Mouse (Mus musculus) stomach, embryonic 16.5 days (tissue): ENCODE measurements around the gene Satl1. TPM values are rescaled to one million over a fixed set of nuclear protein-coding genes. Genes with fewer than 3 reads are reported as not detected.
"Not testable (repeated sequence)": the region's sequence is repeated elsewhere in the genome, so short reads cannot be mapped to it uniquely, and the experiment has no call there.

Experiments used
- ATAC-seq: fragments of 200-750 bp; cut with Nextera tagmentation; 2 replicates; pipeline ENCODE4 v1.8.0; 2017; ENCODE audit warnings: moderate number of reproducible peaks, moderate TSS enrichment; ENCODE audit not compliant: insufficient read depth, low FRiP score
- H3K27ac ChIP-seq: fragments of 300-500 bp; sonication (generic); 2 replicates; pipeline ENCODE4 v1.5.1; 2014; ENCODE audit warnings: low read length
- H3K27me3 ChIP-seq: fragments of 300-500 bp; sonication (generic); 2 replicates; pipeline ENCODE4 v1.6.1; 2014; ENCODE audit warnings: low read length, control low read depth, mixed read lengths; ENCODE audit not compliant: control insufficient read depth, insufficient read depth
- H3K36me3 ChIP-seq: fragments of 300-500 bp; sonication (generic); 2 replicates; pipeline ENCODE4 v1.6.1; 2014; ENCODE audit warnings: low read length; ENCODE audit not compliant: control insufficient read depth, insufficient read depth
- H3K4me1 ChIP-seq: fragments of 300-500 bp; sonication (generic); 2 replicates; pipeline ENCODE4 v1.6.1; 2014; ENCODE audit warnings: low read length, control low read depth, mixed read lengths; ENCODE audit not compliant: control insufficient read depth, insufficient read depth
- H3K4me2 ChIP-seq: fragments of 300-500 bp; sonication (generic); 2 replicates; pipeline ENCODE4 v1.6.1; 2014; ENCODE audit warnings: low read depth, low read length, mixed read lengths
- H3K4me3 ChIP-seq: fragments of 300-500 bp; sonication (generic); replicated peaks from 2 replicates; pipeline ENCODE4 v1.5.1; 2014; ENCODE audit warnings: mild to moderate bottlenecking, low read length
- H3K9ac ChIP-seq: fragments of 300-500 bp; sonication (generic); 2 replicates; pipeline ENCODE4 v1.6.1; 2014; ENCODE audit warnings: low read length
- H3K9me3 ChIP-seq: fragments of 300-500 bp; sonication (generic); replicated peaks from 2 replicates; pipeline ENCODE4 v1.6.1; 2016; ENCODE audit warnings: low read length, control low read depth; ENCODE audit not compliant: control insufficient read depth
- WGBS: fragments of 180-500 bp; shearing (Covaris S2); extraction: QIAGEN DNeasy Blood & Tissue Kit; methylation state at CpG from one replicate; pipeline ENCODE4 v1.1.7; 2014; 5-methylcytosine and 5-hydroxymethylcytosine counted together
- polyA plus RNA-seq: library from polyadenylated mRNA; unstranded; fragments of >200 nt; fragmentation: Nextera tagmentation; extraction: Ambion mirVana; gene quantifications from 2 replicates; pipeline ENCODE4 v1.2.1, GENCODE M21; 2015

Satl1 gene
- not detected in 2 replicates for polyA plus RNA-seq

GRCm38 (mm10) chrX:112406679-112407078 lies at the start of gene Satl1:
Gene Satl1 (minus strand): TSS chrX:112406779.
- Histone ChIP-seq H3K4me3 (no peak within 1 kb of the TSS), H3K9ac (no peak within 1 kb of the TSS), H3K36me3 (no peaks in the 10 kb centered on the region), H3K4me1 (no peaks in the 10 kb centered on the region), H3K9me3 (no peaks in the 10 kb centered on the region), H3K4me2 (no peak within 1 kb of the TSS), H3K27me3 (no peaks in the 10 kb centered on the region), H3K27ac (no peak within 1 kb of the TSS)
- no peak for ATAC-seq
- 87% methylated on average over 3 of the region's 3 CpGs for WGBS

GRCm38 (mm10) chrX:112438064-112438463 lies 31.5 kb upstream of the Satl1 start:
- Histone ChIP-seq H3K4me3 (no peak overlapping the region), H3K36me3 (no peaks in the 10 kb centered on the region), H3K4me1 (no peaks in the 10 kb centered on the region), H3K9ac (no peak overlapping the region), H3K27ac (no peak overlapping the region), H3K4me2 (no peak overlapping the region), H3K9me3 (no peaks in the 10 kb centered on the region), H3K27me3 (no peaks in the 10 kb centered on the region)
- no peak for ATAC-seq
- 69% methylated on average over 2 of the region's 2 CpGs for WGBS

- Histone ChIP-seq H3K9ac (no peak overlapping the region), H3K9me3 (no peaks in the 10 kb centered on the region), H3K27ac (no peak overlapping the region), H3K27me3 (no peaks in the 10 kb centered on the region), H3K4me1 (no peaks in the 10 kb centered on the region), H3K4me2 (no peak overlapping the region), H3K4me3 (no peak overlapping the region), H3K36me3 (no peaks in the 10 kb centered on the region)
- no peak for ATAC-seq
- WGBS = 53% methylated on average over 1 of the region's 1 CpGs
Observed at GRCm38 (mm10) chrX:112437580-112437979, 31.0 kb upstream of the Satl1 start.

GRCm38 (mm10) chrX:112422998-112423397 lies 16.4 kb upstream of the Satl1 start:
- H3K36me3 ChIP-seq, H3K4me2 ChIP-seq, H3K27me3 ChIP-seq, H3K9ac ChIP-seq, H3K4me1 ChIP-seq, H3K9me3 ChIP-seq, ATAC-seq, H3K4me3 ChIP-seq, H3K27ac ChIP-seq: not testable (repeated sequence)
- 35% methylated on average over 2 of the region's 2 CpGs for WGBS

- WGBS = 66% methylated on average over 2 of the region's 2 CpGs
- no peaks in the 10 kb centered on the region for H3K27me3 ChIP-seq
- no peak overlapping the region for H3K9ac ChIP-seq
- no peak overlapping the region for H3K4me3 ChIP-seq
- H3K9me3 ChIP-seq = no peaks in the 10 kb centered on the region
- H3K27ac ChIP-seq = no peak overlapping the region
- no peaks in the 10 kb centered on the region for H3K4me1 ChIP-seq
- no peak for ATAC-seq
- H3K36me3 ChIP-seq = no peaks in the 10 kb centered on the region
- no peak overlapping the region for H3K4me2 ChIP-seq
Observed at GRCm38 (mm10) chrX:112412309-112412708, 5.7 kb upstream of the Satl1 start.

- ATAC-seq = peak; percentile 97
- 82% methylated on average over 5 of the region's 5 CpGs for WGBS
Observed at GRCm38 (mm10) chrX:112370577-112371410, 35.8 kb downstream of the Satl1 start.

GRCm38 (mm10) chrX:112368426-112368825 lies 38.2 kb downstream of the Satl1 start:
- H3K27ac ChIP-seq = no peak overlapping the region
- H3K4me1 ChIP-seq = no peaks in the 10 kb centered on the region
- no peak overlapping the region for H3K9ac ChIP-seq
- no peak overlapping the region for H3K4me3 ChIP-seq
- H3K9me3 ChIP-seq = peaks cover 4% of the 10 kb centered on the region; the same call in 1 of the 2 replicates
- 40% methylated on average over 4 of the region's 4 CpGs for WGBS
- no peak overlapping the region for H3K4me2 ChIP-seq
- ATAC-seq = no peak
- no peaks in the 10 kb centered on the region for H3K27me3 ChIP-seq
- H3K36me3 ChIP-seq = no peaks in the 10 kb centered on the region

More at GRCm38 (mm10) chrX:112370577-112371410, 35.8 kb downstream of the Satl1 start:
- not testable (repeated sequence) for H3K9ac ChIP-seq, H3K36me3 ChIP-seq, H3K4me3 ChIP-seq, H3K27me3 ChIP-seq, H3K27ac ChIP-seq, H3K9me3 ChIP-seq, H3K4me2 ChIP-seq, H3K4me1 ChIP-seq

- 35% methylated on average over 3 of the region's 3 CpGs for WGBS
- no peak overlapping the region for H3K4me3 ChIP-seq
- no peaks in the 10 kb centered on the region for H3K27me3 ChIP-seq
- ATAC-seq = no peak
- H3K36me3 ChIP-seq = no peaks in the 10 kb centered on the region
- H3K4me1 ChIP-seq = no peaks in the 10 kb centered on the region
- H3K4me2 ChIP-seq = no peak overlapping the region
- H3K9me3 ChIP-seq = no peaks in the 10 kb centered on the region
- no peak overlapping the region for H3K9ac ChIP-seq
- H3K27ac ChIP-seq = no peak overlapping the region
Observed at GRCm38 (mm10) chrX:112348395-112348791, 58.2 kb downstream of the Satl1 start.

- no peak for ATAC-seq
- Histone ChIP-seq H3K27ac (no peak overlapping the region), H3K4me3 (no peak overlapping the region), H3K4me2 (no peak overlapping the region), H3K9me3 (no peaks in the 10 kb centered on the region), H3K27me3 (no peaks in the 10 kb centered on the region), H3K4me1 (no peaks in the 10 kb centered on the region), H3K9ac (no peak overlapping the region), H3K36me3 (no peaks in the 10 kb centered on the region)
- WGBS = 65% methylated on average over 4 of the region's 4 CpGs
Observed at GRCm38 (mm10) chrX:112347467-112348394, 58.8 kb downstream of the Satl1 start.
